Mouse (Mus musculus): ENCODE data around the gene Gnl2.

The Gnl2 gene

DNA sequence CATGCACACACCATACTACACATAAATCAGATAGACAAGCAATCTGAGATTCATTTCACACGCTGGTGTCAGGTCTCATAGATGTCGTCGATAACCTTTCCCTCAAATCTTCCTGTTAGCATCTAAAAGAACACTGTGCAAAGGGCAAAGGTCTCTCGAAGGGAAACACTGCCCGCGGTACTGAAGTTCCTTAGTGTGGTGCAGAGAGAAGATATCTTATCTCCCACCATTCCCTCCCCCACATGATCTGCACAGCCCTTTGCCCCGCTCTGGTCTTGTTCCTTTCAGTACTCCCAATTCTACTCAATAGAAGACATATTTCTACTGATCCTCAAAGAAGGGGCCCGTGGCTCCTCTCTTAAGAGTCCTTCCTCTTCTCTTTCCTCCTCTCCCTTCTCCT lies 13.4 kb upstream of the Gnl2 start:
- DNase-seq (ENCODE audit: low read depth, low spot score), result no peak

DNA sequence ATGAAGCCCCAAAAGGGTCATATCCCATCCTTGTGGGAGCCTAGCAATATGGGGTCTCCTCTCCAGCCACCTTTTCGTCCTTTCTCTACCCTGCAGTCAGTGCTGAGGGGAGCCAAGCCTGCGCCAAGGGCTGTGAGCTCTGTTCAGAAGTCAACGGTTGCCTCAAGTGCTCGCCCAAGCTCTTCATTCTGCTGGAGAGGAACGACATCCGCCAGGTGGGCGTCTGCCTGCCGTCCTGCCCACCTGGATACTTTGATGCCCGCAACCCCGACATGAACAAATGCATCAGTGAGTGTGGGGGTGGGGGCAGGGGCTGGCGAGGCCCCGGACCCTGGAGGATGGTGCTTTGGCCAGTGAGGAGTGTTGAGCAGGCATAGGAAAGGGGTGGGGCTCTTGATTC lies 11.5 kb upstream of the Gnl2 start:
- DNase-seq (ENCODE audit: low read depth, low spot score), result no peak

DNA sequence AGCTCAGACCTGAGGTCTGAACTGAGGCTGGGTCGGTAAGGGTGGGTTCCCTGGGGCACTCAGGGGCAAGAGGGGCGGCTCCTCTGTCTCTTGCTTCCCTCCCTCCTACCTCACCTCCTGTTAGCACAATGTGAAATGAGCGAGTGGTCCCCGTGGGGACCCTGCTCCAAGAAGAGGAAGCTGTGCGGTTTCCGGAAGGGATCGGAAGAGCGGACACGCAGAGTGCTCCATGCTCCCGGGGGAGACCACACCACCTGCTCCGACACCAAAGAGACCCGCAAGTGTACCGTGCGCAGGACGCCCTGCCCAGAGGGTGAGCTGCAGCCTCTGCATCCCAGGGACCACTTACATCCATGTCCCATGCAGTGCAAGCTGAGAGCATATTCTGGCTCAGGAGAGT lies 8.9 kb upstream of the Gnl2 start:
- DNase-seq (ENCODE audit: low read depth, low spot score), result no peak

DNA sequence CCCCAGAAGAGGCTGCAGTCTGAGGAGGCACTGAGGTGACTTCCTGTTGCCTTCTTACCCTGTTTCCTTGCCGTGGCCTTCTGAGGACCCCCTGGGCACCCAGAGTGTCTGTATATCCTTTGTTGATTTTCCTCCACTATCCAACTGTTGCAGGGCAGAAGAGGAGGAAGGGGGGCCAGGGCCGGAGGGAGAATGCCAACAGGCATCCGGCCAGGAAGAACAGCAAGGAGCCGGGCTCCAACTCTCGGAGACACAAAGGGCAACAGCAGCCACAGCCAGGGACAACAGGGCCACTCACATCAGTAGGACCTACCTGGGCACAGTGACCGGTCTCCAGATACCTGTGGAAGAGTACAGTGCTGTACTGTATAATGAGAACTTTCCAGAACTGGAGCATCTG lies 8.2 kb upstream of the Gnl2 start:
- no peak for DNase-seq (ENCODE audit: low read depth, low spot score)

DNA sequence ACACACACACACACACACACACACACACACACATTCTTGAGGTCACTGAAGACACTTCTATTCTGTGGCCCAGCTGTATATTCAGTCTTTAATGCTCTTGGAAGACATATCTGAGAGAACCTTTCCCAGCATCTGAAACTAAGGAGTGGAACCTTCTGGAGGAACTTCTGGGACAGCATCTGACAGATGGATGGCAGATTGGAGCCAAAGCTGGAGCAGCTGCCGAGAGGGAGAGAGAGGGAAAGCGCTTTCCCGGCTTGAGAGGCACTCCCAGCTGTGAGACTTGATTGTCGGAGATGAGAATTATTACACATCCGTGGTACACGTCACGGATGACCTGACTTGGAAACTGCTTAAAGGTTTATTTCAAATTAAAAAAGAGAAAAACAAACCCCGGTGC lies 7.7 kb upstream of the Gnl2 start:
- DNase-seq (ENCODE audit: low read depth, low spot score), result no peak

DNA sequence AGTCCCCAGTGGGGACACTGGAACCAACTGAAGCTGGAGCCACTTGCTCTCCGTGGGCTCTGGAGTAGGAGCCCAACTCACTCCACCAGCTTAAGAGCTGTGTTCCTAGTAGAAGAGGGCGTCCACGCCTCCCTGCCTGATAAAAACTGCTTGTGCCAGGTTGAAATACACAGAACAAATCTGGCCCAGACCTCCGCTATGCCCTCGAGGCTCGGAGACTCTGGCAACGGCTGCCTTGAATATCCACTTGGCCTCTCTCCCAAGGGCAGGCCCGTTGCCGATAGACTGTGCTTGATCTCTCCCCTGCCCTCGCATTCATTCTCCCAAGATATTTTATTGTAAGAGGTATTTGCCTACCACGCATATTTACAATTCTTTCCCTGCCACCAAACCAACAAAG lies 1.0 kb downstream of the Gnl2 start:
- no peak for DNase-seq (ENCODE audit: low read depth, low spot score)

DNA sequence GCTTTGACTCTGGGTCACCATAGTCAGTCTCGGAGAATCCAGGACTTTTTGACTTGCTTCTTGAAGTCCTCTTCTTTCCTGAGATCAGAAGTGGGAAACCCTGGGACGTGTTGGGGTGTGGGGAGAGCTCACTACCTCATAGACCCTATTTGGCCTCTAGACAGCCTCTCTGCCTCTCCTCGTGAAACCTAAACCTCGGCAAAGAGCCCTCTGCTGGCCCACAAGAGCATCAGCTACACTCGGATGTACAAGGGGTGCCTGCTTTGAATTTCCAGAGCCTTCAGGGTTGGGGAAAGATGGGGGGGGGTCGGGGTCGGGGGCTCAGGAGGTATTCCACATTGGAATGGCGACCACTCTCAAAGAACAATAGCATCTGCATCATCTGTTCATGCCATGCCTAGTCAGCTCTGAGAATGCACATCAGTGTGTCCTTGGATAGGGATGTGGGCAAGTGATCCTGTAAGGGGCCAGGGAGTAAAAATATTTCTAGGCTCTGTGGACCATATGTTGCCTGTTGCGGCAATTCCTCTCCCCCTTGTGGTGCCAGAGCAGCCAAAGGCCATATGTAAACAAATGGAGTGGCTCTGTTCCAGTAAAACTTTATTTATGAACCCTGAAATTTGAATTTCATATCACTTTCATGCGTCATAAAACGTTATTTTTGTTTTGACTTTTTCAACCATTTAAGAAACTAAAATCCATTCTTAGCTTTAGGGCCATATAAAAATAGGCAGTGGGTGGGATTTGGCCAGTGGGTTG lies 4.6 kb downstream of the Gnl2 start:
- DNase-seq (ENCODE audit: low read depth, low spot score), result peak; percentile 43

DNA sequence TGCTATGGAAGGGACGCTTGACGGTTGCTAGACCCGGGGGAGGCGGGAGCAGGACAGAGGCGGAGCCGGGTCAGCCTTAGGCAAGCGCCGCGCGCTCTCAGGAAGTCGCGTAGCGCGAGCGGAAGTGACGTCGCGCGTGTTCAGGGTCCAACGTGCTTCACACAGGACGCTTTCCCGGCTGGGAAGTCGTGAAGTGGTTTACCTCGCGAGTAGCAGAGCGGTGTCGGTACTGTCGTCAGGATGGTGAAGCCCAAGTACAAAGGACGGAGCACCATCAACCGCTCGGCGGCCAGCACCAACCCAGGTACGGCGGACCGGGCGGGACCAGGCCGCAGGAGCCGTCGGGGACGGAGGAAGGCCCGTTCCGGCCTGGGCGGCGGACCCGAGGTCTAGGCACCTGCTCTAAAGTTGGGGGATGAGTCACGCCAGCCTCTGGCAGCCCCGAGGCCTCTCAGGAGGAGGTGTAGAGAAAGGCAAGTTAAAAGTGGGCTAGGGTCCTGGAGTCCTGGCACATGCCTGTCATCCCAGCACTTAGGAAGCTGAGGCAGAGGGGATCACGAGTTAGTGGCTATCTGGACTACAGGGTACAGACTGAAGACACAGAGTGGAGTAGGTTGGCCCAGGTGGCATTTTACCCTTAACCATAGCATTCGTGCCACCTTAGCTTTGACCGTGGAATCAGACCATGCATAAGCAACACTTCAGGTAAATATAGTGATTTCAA lies 13.7 kb downstream of the Gnl2 start:
- DNase-seq (ENCODE audit: low read depth, low spot score), result peak; percentile 97

DNA sequence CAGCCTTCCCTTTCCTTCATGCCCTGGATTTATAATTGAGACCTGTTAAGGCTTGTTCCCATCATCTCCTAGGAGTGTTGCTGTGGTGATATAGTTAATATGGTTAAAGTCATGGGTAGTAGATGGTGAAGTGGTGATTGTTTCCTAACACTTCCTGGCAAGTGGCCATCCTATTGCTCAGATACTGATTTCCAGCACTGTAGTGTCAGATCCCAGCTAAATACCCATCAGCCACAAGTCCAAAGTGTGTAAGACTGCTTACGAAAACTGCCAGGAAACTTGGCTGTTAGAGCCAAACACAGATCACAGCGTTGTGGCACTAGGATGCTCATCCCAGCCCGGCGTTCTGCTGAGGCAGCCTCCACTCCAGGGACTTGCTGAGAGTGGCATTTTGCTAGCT lies 18.0 kb downstream of the Gnl2 start:
- DNase-seq (ENCODE audit: low read depth, low spot score), result no peak

DNA sequence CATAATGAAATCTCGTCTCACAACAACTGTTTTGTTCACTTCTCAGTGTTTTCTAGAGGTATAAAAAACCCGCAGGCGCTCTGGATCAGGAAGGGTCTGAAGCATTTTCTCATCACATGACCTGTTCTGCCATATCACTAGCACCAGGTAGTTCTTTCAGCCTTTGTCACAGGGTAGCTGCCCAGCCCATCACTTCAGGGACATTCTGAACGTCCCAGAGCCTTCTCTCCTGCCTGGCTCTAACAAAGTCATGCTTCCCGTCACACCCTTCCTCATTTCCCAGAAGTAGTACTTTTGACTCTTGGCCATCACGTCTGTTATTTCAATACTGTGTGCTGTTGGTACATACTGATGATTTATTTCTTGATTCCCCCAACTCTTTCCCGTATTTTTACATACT lies 28.1 kb downstream of the Gnl2 start:
- DNase-seq (ENCODE audit: low read depth, low spot score), result no peak

DNA sequence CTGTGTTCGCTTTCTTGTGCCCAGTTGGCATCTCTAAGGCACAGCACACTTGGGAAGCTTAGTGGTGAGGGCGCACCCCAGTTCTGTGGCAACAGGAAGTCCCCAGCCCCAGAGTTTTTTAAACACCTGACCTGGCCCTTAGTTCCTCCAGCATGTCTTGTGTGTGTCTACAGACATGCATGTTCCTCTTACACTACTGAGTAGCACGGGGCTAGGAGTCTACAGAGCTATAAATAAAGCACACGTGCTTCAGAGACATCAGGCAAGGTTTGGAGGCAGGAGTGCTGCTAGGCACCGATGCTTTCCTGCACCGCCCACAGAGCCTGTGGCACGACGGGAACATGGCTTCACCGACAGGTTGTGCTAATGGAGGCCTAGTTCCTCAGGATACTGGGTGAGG lies 39.0 kb downstream of the Gnl2 start:
- no peak for DNase-seq (ENCODE audit: low read depth, low spot score)

DNA sequence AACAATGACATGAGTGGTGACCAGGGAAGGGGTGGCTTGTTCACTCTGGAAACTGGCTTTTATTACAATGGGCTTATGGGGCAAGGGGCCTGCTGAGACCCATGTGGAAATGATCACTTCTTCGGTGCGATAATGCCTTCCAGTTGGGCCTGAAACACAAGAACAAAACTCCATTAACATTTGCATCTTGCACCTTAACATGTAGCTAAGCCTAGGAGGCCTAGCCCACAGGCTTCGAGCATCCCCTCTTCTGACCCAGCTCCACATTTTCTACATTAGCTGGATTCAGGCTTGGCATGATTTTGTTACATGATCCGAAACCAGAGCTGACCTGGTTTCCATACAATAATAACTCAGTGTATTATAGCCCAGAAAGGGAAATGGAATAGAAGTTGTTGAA lies 40.1 kb downstream of the Gnl2 start:
- no peak for DNase-seq (ENCODE audit: low read depth, low spot score)

DNA sequence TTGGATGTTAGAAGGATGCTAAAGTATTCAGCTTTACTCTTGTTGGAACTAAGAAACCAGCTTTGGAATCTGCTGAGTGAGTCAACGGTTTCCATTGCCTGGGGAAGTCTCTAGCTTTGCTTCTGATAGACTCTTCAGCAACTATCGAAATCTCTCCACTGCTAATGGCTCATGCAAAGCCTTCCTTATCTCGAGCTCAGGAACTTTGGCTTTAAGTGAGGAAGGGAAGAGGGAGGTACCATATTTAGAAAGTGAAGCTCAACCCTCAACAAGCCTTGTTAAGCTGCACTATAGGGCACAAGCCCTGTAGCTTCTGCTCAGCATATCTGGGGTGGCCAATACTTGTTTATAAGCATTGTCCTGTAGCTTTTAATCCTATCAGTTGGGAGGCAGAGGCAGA lies 40.9 kb downstream of the Gnl2 start:
- DNase-seq (ENCODE audit: low read depth, low spot score), result no peak

DNA sequence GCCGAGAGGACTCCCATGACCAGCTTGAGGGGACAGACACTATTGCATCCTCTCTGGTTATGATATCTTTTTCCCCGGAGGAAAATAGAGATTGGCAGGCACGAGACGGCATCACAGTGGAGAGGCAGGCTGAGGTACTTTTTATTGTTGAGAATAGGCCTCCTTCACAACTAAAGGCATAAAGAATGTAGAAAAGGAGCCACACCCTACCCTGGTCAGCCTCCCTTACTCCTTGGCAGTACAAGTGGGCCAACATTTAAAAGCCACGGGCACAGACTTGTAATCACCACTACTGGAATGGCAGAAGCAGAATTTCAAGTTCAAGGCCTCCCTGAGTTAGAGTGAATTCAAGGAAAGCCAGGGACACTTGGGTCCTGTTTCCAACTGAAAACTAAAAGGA lies 41.6 kb downstream of the Gnl2 start:
- no peak for DNase-seq (ENCODE audit: low read depth, low spot score)

DNA sequence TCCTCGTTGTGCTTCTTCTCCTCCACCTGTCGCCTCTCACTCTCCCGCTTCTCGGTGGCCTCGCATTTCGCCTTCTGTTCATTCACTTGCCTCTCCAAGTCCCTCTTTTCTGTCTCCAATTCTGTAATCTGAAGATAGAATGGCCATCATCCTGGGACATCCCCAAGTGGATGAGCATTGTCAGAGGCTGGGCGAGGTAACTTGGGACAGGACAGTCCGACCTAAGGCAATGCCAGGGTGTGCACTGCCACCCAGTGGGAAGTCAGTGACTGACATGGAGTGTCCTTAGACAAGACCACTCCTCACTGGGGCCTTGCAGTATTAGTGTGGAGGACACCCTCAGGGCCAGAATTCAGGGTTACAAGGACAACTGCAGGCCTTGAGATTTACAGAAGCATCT lies 42.6 kb downstream of the Gnl2 start:
- DNase-seq (ENCODE audit: low read depth, low spot score), result peak; percentile 81

DNA sequence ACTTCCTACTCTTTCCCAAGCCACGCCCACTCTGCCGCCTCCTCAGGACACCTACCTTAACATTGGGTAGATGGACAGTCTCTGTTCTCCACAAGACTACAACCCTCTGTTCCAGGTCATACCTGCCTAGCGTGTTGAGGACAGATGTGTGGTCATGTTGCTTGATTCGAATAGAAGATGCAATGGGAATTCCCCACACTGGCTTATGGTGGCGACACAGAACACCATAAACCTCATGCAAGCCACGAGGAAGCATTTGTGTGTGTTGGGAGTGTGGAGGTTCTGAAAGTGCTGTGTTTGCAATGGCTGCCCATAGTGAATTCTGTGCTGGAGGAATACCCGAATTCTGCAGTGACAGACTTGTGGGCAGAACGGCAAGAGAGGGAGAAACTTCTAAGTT lies 47.4 kb downstream of the Gnl2 start:
- DNase-seq (ENCODE audit: low read depth, low spot score), result no peak

DNA sequence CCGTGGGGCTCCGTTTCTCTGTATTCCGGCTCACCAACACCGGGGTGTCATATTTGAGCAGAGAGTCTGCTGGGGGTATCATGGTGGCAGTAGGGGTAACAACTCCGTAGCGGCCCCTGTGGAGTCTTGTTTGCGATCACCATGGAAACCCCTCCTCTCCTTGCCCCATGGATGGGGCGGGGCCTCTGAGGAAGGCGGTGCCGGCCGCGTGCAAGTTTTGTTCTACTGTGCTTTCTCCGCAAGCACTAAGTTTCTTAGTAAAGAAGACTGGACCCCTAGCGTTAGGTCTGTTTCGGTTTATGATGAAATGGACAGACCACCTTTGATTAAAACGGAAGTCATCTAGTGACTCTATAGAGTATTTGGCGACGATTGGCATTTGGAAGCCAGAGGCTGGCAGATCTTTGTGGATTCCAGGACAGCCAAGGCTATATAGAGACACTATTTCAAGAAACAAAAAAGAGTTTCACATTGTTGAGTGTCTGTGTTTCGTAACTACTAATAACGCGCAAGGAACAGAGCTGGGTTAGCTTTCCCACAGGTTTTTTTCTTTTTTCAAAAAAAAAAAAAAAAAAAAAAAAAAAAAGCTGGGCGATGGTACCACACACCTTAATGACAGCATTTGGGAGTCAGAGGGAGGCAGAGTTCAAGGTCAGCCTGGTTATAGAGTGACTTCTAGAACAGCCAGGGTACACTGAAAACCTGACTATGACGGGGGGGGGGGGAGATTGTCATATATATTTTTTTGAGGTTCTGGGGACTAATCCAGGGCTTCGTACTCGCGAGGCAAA lies 49.3 kb downstream of the Gnl2 start, which contains the start of gene Dnali1:
Gene Dnali1 (minus strand): TSS at position 187 of the 791 bp plus-strand sequence.
- DNase-seq (ENCODE audit: low read depth, low spot score), result peak; percentile 72

DNA sequence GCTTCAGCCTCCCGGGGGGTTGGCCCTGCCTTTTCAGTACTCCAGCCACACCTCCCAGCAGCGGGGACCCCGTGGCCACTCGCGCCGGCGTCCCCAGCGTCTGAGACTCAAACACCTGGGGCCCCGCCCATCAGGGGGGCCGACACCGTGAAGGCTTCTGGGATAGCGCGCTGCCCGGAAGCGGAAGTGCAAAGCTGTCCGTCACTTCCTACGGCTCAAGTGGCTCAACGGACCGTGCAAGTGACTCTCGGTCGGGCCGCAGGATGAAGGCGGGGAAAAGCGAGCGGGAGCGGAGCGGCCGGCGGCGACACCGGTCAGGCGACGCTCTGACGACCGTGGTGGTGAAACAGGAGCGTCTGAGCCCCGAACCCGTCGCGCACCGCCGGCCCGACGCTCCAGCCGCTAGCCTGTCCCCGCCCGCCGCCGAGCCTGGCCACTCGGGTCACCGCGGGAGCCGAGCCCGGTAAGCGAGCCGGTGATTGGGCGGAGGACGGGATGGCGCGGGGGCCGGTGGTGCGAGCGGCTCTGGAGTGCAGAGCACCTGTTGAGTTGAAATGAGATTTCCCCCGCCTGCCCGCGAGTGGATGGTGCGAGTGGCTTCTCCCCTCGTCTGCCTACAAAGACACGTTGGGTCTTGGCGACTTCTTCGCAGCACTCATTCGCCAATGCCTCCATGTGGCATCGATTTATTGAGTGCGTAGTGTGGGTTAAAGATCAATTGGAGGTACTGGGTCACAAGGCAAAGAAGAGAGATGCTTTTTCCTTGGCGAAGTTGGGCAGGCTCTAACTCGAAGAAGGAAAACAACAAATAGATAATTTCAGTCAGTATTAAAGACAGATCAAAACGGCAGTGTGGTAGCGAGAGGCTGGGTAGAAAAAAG lies 50.3 kb downstream of the Gnl2 start, which contains the start of gene Snip1:
Gene Snip1 (plus strand): TSS at position 183 of the 881 bp plus-strand sequence.
- DNase-seq (ENCODE audit: low read depth, low spot score), result peak; percentile 94

DNA sequence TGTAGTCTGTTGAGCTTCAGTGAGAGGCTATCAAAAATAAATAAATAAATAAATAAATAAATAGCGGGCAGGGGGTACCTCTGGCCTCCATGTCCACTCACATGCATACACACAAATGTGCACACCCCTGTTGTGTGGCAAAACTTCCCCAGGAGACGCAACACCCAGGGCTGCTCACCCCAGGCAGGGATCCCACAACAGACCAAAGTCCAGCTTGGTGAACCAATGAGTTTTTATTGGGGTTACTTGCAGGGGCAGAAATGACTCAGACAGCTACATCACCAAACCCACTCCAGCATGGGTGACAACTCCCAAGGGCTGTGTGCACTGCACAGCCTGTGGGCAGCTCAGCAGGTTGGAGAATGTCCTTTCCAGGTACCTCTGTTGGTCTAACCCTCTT lies 61.3 kb downstream of the Gnl2 start:
- DNase-seq (ENCODE audit: low read depth, low spot score), result no peak

DNA sequence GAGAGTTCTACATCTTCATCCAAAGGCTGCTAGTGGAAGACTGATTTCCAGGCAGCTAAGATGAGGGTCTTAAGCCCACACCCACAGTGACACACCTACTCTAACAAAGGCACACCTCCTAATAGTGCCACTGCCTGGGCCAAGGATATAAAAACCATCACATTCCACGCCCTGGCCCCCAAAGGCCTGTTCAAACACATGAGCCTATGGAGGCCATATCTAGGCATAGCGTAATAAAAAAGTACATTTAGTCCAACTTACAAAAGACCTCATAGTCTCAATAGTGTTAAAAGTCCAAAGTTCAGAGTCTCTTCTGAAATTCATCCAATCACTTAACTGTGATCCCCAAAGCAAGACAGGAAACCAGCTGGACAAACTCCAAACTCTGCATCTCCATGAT lies 62.3 kb downstream of the Gnl2 start:
- no peak for DNase-seq (ENCODE audit: low read depth, low spot score)

Measured in mesoderm, embryonic 11.5 days (tissue).